Mouse (Mus musculus): ENCODE measurements around the gene Ppp1r13l. TPM values are rescaled to one million over a fixed set of nuclear protein-coding genes. Genes with fewer than 3 reads are reported as not detected.

Ppp1r13l gene
- polyA plus RNA-seq, 1 experiment from 2014 or later: 2.0 TPM

DNA sequence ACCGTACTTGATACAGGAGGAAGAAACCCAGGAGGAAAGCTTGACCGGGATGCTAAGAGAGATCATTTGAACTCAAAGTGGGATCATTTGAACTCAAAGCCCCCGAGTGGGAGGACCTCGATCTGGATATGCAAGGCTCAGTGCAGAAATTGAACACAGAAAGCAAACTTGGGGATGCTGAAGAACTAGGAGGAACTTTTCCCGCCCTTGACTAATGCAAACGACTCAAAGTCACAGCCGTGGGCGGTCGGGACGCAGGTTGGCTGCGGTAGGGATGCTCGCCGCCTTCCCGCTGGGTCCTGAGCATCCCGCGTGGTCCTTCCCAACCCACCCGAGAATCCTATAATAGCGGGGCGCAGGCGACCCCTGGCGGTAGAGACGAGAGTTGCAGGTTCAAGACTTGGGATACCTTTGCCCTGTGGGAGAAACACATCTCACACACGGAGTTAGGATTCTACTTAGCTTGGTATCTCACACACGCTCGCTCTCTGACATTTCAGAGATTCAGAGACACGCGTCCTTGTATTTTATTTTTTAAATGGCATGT, 17.0 kb upstream of the Ppp1r13l start:
- WGBS: under 1% methylated on average over 27 of the region's 27 CpGs
- Histone ChIP-seq H3K36me3 (ENCODE audit: control insufficient read depth, insufficient read depth, low read length) (no peaks in the 10 kb centered on the region), H3K4me1 (ENCODE audit: control insufficient read depth, insufficient read depth, low read length) (peaks cover 24% of the 10 kb centered on the region), H3K9me3 (replicated peaks; ENCODE audit: control insufficient read depth, low read length, poor library complexity, severe bottlenecking) (no peaks in the 10 kb centered on the region), H3K4me3 (ENCODE audit: low read depth, low read length) (peak overlapping the region; percentile 44), H3K4me2 (ENCODE audit: low read length) (peak overlapping the region; percentile 93), H3K27me3 (ENCODE audit: control insufficient read depth, insufficient read depth, low read depth, low read length) (peaks cover 9% of the 10 kb centered on the region), H3K9ac (ENCODE audit: low read depth, low read length) (peak overlapping the region; percentile 57), H3K27ac (ENCODE audit: low read length) (no peak overlapping the region)
- ATAC-seq: no peak

GRCm38 (mm10) chr7:19343210-19343808, 16.2 kb upstream of the Ppp1r13l start:
- Histone ChIP-seq H3K27me3 (ENCODE audit: control insufficient read depth, insufficient read depth, low read depth, low read length) (peaks cover 9% of the 10 kb centered on the region), H3K27ac (ENCODE audit: low read length) (no peak overlapping the region), H3K36me3 (ENCODE audit: control insufficient read depth, insufficient read depth, low read length) (0 out of 2 replicates have a peak, but pooled peaks cover under 1% of the 10 kb centered on the region), H3K9ac (ENCODE audit: low read depth, low read length) (no peak overlapping the region), H3K4me3 (ENCODE audit: low read depth, low read length) (no peak overlapping the region), H3K4me1 (ENCODE audit: control insufficient read depth, insufficient read depth, low read length) (peaks cover 24% of the 10 kb centered on the region), H3K4me2 (ENCODE audit: low read length) (no peak overlapping the region), H3K9me3 (replicated peaks; ENCODE audit: control insufficient read depth, low read length, poor library complexity, severe bottlenecking) (no peaks in the 10 kb centered on the region)
- ATAC-seq: no peak
- under 1% methylated on average over 11 of the region's 11 CpGs for WGBS

DNA sequence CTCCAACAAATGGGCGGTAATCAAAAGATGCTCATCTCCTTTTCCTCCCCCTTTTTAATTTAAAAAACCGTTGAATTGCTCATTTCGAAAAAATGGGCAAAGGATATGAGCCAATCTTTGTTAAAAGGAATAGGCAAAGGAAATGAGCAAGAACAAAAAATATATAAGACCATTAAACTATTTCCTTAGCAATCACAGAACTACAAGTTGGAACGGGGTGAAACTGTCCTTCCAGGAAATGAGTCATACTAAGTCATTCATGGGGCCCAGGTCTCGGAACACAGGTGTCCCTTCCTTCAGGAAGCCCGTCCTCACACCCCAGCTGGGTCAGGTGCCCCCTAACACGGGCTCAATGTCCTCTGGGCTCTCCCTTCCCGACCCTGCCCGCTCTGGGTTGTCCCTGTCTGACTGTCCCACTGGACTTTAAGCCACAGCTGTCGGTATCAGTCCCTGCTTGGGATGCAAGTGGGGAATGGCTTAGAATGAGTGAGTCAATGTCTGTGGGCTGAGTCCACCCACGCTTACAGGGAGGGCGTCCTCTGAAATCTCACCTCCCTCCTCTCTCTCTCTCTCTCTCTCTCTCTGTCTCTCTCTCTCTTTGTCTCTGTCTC, 15.2 kb upstream of the Ppp1r13l start, which contains the start of gene Ercc1:
Gene Ercc1, plus strand, starts transcription at position 542 of the 611 bp plus-strand sequence.
- peak; percentile 13; the same call in 1 of the 2 replicates for ATAC-seq
- H3K36me3 ChIP-seq (ENCODE audit: control insufficient read depth, insufficient read depth, low read length): 0 out of 2 replicates have a peak, but pooled peaks cover 2% of the 10 kb centered on the region
- H3K27ac ChIP-seq (ENCODE audit: low read length): peak within 1 kb of the TSS; percentile 78
- peak within 1 kb of the TSS; percentile 67 for H3K4me3 ChIP-seq (ENCODE audit: low read depth, low read length)
- peak within 1 kb of the TSS; percentile 74 for H3K9ac ChIP-seq (ENCODE audit: low read depth, low read length)
- whole genome bisulfite sequencing: 28% methylated on average over 12 of the region's 12 CpGs
- H3K9me3 ChIP-seq (replicated peaks; ENCODE audit: control insufficient read depth, low read length, poor library complexity, severe bottlenecking): no peaks in the 10 kb centered on the region
- H3K4me2 ChIP-seq (ENCODE audit: low read length): peak within 1 kb of the TSS; percentile 93
- H3K4me1 ChIP-seq (ENCODE audit: control insufficient read depth, insufficient read depth, low read length): peaks cover 24% of the 10 kb centered on the region
- peaks cover 9% of the 10 kb centered on the region for H3K27me3 ChIP-seq (ENCODE audit: control insufficient read depth, insufficient read depth, low read depth, low read length)

- peak; percentile 94 for ATAC-seq
Observed at GRCm38 (mm10) chr7:19344938-19345471, 14.5 kb upstream of the Ppp1r13l start.

GRCm38 (mm10) chr7:19349188-19349915, 10.2 kb upstream of the Ppp1r13l start:
- no peak overlapping the region for H3K4me3 ChIP-seq (ENCODE audit: low read depth, low read length)
- H3K4me2 ChIP-seq (ENCODE audit: low read length): no peak overlapping the region
- no peaks in the 10 kb centered on the region for H3K27me3 ChIP-seq (ENCODE audit: control insufficient read depth, insufficient read depth, low read depth, low read length)
- peaks cover 19% of the 10 kb centered on the region for H3K36me3 ChIP-seq (ENCODE audit: control insufficient read depth, insufficient read depth, low read length)
- H3K27ac ChIP-seq (ENCODE audit: low read length): no peak overlapping the region
- 89% methylated on average over 13 of the region's 13 CpGs for WGBS
- no peak for ATAC-seq
- no peaks in the 10 kb centered on the region for H3K9me3 ChIP-seq (replicated peaks; ENCODE audit: control insufficient read depth, low read length, poor library complexity, severe bottlenecking)
- H3K4me1 ChIP-seq (ENCODE audit: control insufficient read depth, insufficient read depth, low read length): peaks cover 12% of the 10 kb centered on the region
- H3K9ac ChIP-seq (ENCODE audit: low read depth, low read length): no peak overlapping the region

More at GRCm38 (mm10) chr7:19344938-19345471, 14.5 kb upstream of the Ppp1r13l start:
- no peaks in the 10 kb centered on the region for H3K9me3 ChIP-seq (replicated peaks; ENCODE audit: control insufficient read depth, low read length, poor library complexity, severe bottlenecking)
- H3K9ac ChIP-seq (ENCODE audit: low read depth, low read length): peak overlapping the region; percentile 74
- peak overlapping the region; percentile 93 for H3K4me2 ChIP-seq (ENCODE audit: low read length)
- H3K36me3 ChIP-seq (ENCODE audit: control insufficient read depth, insufficient read depth, low read length): peaks cover 2% of the 10 kb centered on the region; the same call in 1 of the 2 replicates
- peak overlapping the region; percentile 78 for H3K27ac ChIP-seq (ENCODE audit: low read length)
- H3K4me1 ChIP-seq (ENCODE audit: control insufficient read depth, insufficient read depth, low read length): peaks cover 24% of the 10 kb centered on the region
- peaks cover 9% of the 10 kb centered on the region for H3K27me3 ChIP-seq (ENCODE audit: control insufficient read depth, insufficient read depth, low read depth, low read length)
- peak overlapping the region; percentile 67 for H3K4me3 ChIP-seq (ENCODE audit: low read depth, low read length)
- 0% methylated on average over 31 of the region's 31 CpGs for WGBS

DNA sequence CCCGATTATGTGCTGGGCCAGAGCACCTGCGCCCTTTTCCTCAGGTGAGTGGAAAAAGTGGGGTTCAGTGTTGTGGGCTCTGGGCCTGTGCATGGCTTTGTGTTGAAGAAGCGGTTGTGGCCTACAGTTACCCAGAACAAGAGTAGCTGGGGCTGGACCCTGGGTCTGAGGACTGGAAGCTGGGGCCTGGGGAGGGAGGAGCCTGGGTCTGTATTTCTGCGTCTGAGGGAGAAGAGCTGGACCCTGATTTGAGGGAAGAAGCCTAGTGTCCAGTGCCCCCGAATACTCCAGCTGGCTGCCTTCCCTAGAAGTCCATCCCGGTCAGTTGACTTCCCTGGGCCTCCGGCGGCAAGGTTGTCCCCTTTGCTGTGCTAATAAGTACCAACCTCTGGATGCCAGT, 9.3 kb upstream of the Ppp1r13l start:
- no peak overlapping the region for H3K4me3 ChIP-seq (ENCODE audit: low read depth, low read length)
- 96% methylated on average over 8 of the region's 8 CpGs for WGBS
- no peak overlapping the region for H3K9ac ChIP-seq (ENCODE audit: low read depth, low read length)
- no peak overlapping the region for H3K4me2 ChIP-seq (ENCODE audit: low read length)
- peaks cover 11% of the 10 kb centered on the region for H3K4me1 ChIP-seq (ENCODE audit: control insufficient read depth, insufficient read depth, low read length)
- ATAC-seq: no peak
- no peak overlapping the region for H3K27ac ChIP-seq (ENCODE audit: low read length)
- no peaks in the 10 kb centered on the region for H3K9me3 ChIP-seq (replicated peaks; ENCODE audit: control insufficient read depth, low read length, poor library complexity, severe bottlenecking)
- peaks cover 20% of the 10 kb centered on the region for H3K36me3 ChIP-seq (ENCODE audit: control insufficient read depth, insufficient read depth, low read length)
- H3K27me3 ChIP-seq (ENCODE audit: control insufficient read depth, insufficient read depth, low read depth, low read length): no peaks in the 10 kb centered on the region

DNA sequence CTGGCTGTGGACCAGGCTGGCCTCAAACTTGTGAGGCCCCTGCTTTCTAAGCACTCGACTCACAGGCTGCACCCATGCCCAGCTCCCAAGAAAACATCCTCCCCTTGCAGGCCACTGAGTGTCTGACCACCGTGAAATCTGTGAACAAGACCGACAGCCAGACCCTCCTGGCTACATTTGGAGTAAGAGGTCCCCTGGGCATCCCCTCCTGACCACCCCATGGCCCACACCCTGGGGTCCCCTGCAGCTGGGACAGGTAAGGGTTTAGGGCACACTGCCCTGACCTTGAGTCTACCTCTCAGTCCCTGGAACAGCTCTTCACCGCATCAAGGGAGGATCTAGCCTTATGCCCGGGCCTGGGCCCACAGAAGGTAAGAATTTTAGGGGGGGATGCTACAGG, 4.6 kb upstream of the Ppp1r13l start:
- Histone ChIP-seq H3K9ac (ENCODE audit: low read depth, low read length) (no peak overlapping the region), H3K27ac (ENCODE audit: low read length) (no peak overlapping the region), H3K4me1 (ENCODE audit: control insufficient read depth, insufficient read depth, low read length) (peaks cover 10% of the 10 kb centered on the region), H3K9me3 (replicated peaks; ENCODE audit: control insufficient read depth, low read length, poor library complexity, severe bottlenecking) (no peaks in the 10 kb centered on the region), H3K36me3 (ENCODE audit: control insufficient read depth, insufficient read depth, low read length) (peaks cover 27% of the 10 kb centered on the region), H3K27me3 (ENCODE audit: control insufficient read depth, insufficient read depth, low read depth, low read length) (no peaks in the 10 kb centered on the region), H3K4me2 (ENCODE audit: low read length) (no peak overlapping the region), H3K4me3 (ENCODE audit: low read depth, low read length) (no peak overlapping the region)
- no peak for ATAC-seq
- 94% methylated on average over 5 of the region's 5 CpGs for WGBS

GRCm38 (mm10) chr7:19356311-19356710, 3.2 kb upstream of the Ppp1r13l start:
- Histone ChIP-seq H3K4me3 (ENCODE audit: low read depth, low read length) (no peak overlapping the region), H3K36me3 (ENCODE audit: control insufficient read depth, insufficient read depth, low read length) (peaks cover 23% of the 10 kb centered on the region)

More at GRCm38 (mm10) chr7:19356311-19356710, 3.2 kb upstream of the Ppp1r13l start:
- peaks cover 12% of the 10 kb centered on the region for H3K4me1 ChIP-seq (ENCODE audit: control insufficient read depth, insufficient read depth, low read length)
- no peak for ATAC-seq
- H3K4me2 ChIP-seq (ENCODE audit: low read length): no peak overlapping the region
- H3K9me3 ChIP-seq (replicated peaks; ENCODE audit: control insufficient read depth, low read length, poor library complexity, severe bottlenecking): no peaks in the 10 kb centered on the region
- H3K9ac ChIP-seq (ENCODE audit: low read depth, low read length): no peak overlapping the region
- 83% methylated on average over 10 of the region's 10 CpGs for WGBS
- H3K27me3 ChIP-seq (ENCODE audit: control insufficient read depth, insufficient read depth, low read depth, low read length): no peaks in the 10 kb centered on the region
- no peak overlapping the region for H3K27ac ChIP-seq (ENCODE audit: low read length)

Data from midbrain, embryonic 16.5 days (tissue).